Mouse (Mus musculus) regulatory T cell (primary cell): ENCODE measurements around the gene Vmn2r104.

Experiments
- in situ Hi-C: fragments of 300-600 bp; cut with MboI, MseI; formaldehyde crosslinking; loops from one replicate; pipeline ENCODE4 v1.15.1; 2025; ENCODE audit warnings: high pct_unique_total_duplicates

The Vmn2r104 gene

DNA sequence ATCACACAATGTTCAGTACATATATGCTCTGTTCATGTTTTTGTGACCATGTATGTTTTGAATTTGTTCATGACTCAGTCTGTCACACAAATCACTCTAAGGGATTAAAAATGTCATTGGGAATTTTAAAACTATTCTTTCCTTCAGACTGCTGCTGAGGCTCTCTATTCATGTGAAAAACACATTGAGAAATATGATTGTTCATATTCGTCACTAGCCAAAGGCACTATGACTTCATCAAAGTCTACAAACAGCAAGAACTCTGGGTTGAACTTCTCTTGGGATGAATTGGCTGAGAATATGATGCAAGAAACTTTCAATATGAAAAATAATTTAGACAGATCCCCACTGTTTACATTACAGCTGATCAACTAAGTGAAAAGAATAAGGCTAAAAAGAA, at the start of gene Vmn2r104:
Gene Vmn2r104 (minus strand): TSS at position 101 of the 400 bp plus-strand sequence.
- in situ Hi-C loops: no loop called here

- in situ Hi-C loops: no loop called here
Measured at GRCm38 (mm10) chr17:20074090-20074489, 26.0 kb upstream of the Vmn2r104 start.

DNA sequence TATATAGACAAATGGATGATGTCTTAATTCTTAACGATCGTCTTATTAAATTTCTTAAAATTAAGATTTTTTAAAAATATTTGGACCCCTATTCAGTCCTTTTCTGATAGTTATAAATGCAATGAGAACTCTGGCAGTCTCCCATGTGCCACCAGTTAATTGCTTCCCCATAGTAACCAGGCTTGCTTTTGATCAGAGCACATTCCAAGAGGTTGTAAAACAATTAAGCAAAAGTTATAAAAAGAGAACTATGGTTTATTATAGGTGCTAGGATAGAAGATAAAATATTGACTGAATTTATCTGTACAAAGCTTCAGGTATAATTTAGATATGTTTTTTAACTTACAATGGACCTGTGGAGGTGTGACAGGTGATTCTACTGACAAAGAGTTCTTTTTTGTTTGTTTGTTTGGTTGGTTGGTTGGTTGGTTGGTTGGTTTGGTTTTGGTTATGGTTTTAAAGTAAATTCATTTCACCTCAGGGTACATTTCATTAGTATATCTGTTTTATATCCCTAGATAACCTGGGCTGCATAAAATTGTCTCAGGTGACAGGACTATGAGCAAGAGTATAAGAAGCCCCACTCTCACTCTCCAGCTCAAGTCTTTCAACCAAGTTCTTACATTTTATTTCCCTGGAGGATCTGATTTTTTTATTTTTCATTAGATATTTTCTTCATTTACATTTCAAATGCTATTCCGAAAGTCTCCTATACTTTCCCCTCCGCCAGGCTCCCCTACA, 23.7 kb upstream of the Vmn2r104 start:
- in situ Hi-C loops: no loop called here
